In genomic region chr2:29438530-29438862, GRCm38 (mm10) we compare ENCODE assay signal across 10 mouse cellular contexts.
DNase-seq lines count a peak whose midpoint lies in the region; ATAC-seq and TF ChIP-seq lines count a peak whose summit lies in the region.
"Had no signal": no experiment of that assay in that cellular context is flagged by ENCODE, and none has a peak within 500 bp of the region (broad histone marks: within the 10 kb centered on the region; RNA-seq: fewer than 3 reads in every experiment).

No protein-coding gene starts in this region.

- H3K79me2 ChIP-seq in CH12.LX (replicated peaks; ENCODE audit: control insufficient read depth, extremely low read depth, insufficient read depth, poor library complexity, severe bottlenecking), result no peaks in the 10 kb centered on the region

- TF ChIP-seq CTCF in CH12.LX (conservative IDR thresholded peaks at IDR 0.05 in 1 of 2, IDR thresholded peaks at IDR 0.05 in 1 of 2; ENCODE audit: low read depth in 2 of 2, low read length in 2 of 2), result no peak
- TF ChIP-seq CTCF in intestine, postnatal 0 days (IDR thresholded peaks at IDR 0.05; ENCODE audit: low read depth), result no peak

- DNase-seq in kidney, adult 11 months, result peak; percentile 56
- DNase-seq in CH12.LX (ENCODE audit: extremely low read depth), result no peak
- peak; percentile 12 for DNase-seq in adrenal gland, postnatal 25 days
- no peak for DNase-seq in cerebellum, adult 8-10 months
- DNase-seq: cerebellum, postnatal 25 days had no signal

- TF ChIP-seq RAD21 in CH12.LX (IDR thresholded peaks at IDR 0.05; ENCODE audit: low read depth, low read length), result no peak

- no peaks in the 10 kb centered on the region for H3K9me3 ChIP-seq in kidney, embryonic 15.5 days (replicated peaks)
- H3K9me3 ChIP-seq in CH12.LX (replicated peaks; ENCODE audit: low read length), result no peaks in the 10 kb centered on the region
- H3K9me3 ChIP-seq in liver, embryonic 12.5 days (replicated peaks), result no peaks in the 10 kb centered on the region
- H3K9me3 ChIP-seq in intestine, embryonic 16.5 days (ENCODE audit: control insufficient read depth, low read length), result no peaks in the 10 kb centered on the region
- H3K9me3 ChIP-seq in intestine, postnatal 0 days (ENCODE audit: control insufficient read depth), result no peaks in the 10 kb centered on the region
- H3K9me3 ChIP-seq: limb, embryonic 12.5 days had no signal

- dilution Hi-C loops in CH12.LX (cut with MboI; ENCODE audit: extremely low pct_ligation_motif_present, extremely low pct_unique_long_range_greater_than_20kb, low sequenced_read_pairs), result no loop called here

- in situ Hi-C loops in CH12.LX (cut with MboI; ENCODE audit: low pct_ligation_motif_present, low pct_unique_long_range_greater_than_20kb, low sequenced_read_pairs), result no loop called here

- H3K27ac ChIP-seq in kidney, embryonic 15.5 days, result no peak overlapping the region
- H3K27ac ChIP-seq in CH12.LX (ENCODE audit: insufficient read depth, low read depth), result peak overlapping the region; percentile 35; the same call in 1 of the 2 replicates
- H3K27ac ChIP-seq in liver, embryonic 12.5 days, result 0 out of 2 replicates have a peak overlapping the region, but pooled peaks have one; percentile 5
- H3K27ac ChIP-seq in intestine, embryonic 16.5 days (ENCODE audit: low read length), result no peak overlapping the region
- H3K27ac ChIP-seq in intestine, postnatal 0 days (ENCODE audit: low read depth, low read length), result no peak overlapping the region
- H3K27ac ChIP-seq: limb, embryonic 12.5 days had no signal

- no peaks in the 10 kb centered on the region for H3K36me3 ChIP-seq in kidney, embryonic 15.5 days
- H3K36me3 ChIP-seq in CH12.LX (replicated peaks in 1 of 2; ENCODE audit: control insufficient read depth in 1 of 2, insufficient read depth in 1 of 2, low read length in 1 of 2), result peaks cover 0 to 6% of the 10 kb centered on the region in 2 experiments
- H3K36me3 ChIP-seq in liver, embryonic 12.5 days, result no peaks in the 10 kb centered on the region
- H3K36me3 ChIP-seq in intestine, embryonic 16.5 days (ENCODE audit: control insufficient read depth, insufficient read depth, low read length), result no peaks in the 10 kb centered on the region
- H3K36me3 ChIP-seq in intestine, postnatal 0 days (ENCODE audit: control insufficient read depth, insufficient read depth), result no peaks in the 10 kb centered on the region
- H3K36me3 ChIP-seq: limb, embryonic 12.5 days had no signal

- no peak overlapping the region for H3K4me3 ChIP-seq in kidney, embryonic 15.5 days (replicated peaks)
- peak overlapping the region in 1 of 3 experiments; percentile 10 for H3K4me3 ChIP-seq in CH12.LX (replicated peaks in 1 of 3; ENCODE audit: low read depth in 2 of 3, low read length in 2 of 3, poor library complexity in 1 of 3)
- no peak overlapping the region for H3K4me3 ChIP-seq in liver, embryonic 12.5 days
- no peak overlapping the region for H3K4me3 ChIP-seq in intestine, embryonic 16.5 days (ENCODE audit: low read length)
- no peak overlapping the region for H3K4me3 ChIP-seq in intestine, postnatal 0 days (ENCODE audit: low read depth, low read length)
- H3K4me3 ChIP-seq: limb, embryonic 12.5 days had no signal

- H3K4me2 ChIP-seq in kidney, embryonic 15.5 days, result no peak overlapping the region
- no peak overlapping the region for H3K4me2 ChIP-seq in CH12.LX (ENCODE audit: insufficient read depth, low read depth, poor library complexity, severe bottlenecking)
- H3K4me2 ChIP-seq in liver, embryonic 12.5 days, result no peak overlapping the region
- H3K4me2 ChIP-seq in intestine, embryonic 16.5 days (ENCODE audit: low read depth, low read length), result no peak overlapping the region
- no peak overlapping the region for H3K4me2 ChIP-seq in intestine, postnatal 0 days (replicated peaks; ENCODE audit: low read depth)
- H3K4me2 ChIP-seq: limb, embryonic 12.5 days had no signal

- H3K27me3 ChIP-seq in kidney, embryonic 15.5 days, result no peaks in the 10 kb centered on the region
- H3K27me3 ChIP-seq in CH12.LX (replicated peaks), result no peaks in the 10 kb centered on the region
- H3K27me3 ChIP-seq in liver, embryonic 12.5 days (replicated peaks), result no peaks in the 10 kb centered on the region
- no peaks in the 10 kb centered on the region for H3K27me3 ChIP-seq in intestine, embryonic 16.5 days (replicated peaks; ENCODE audit: control insufficient read depth, insufficient read depth, low read length)
- no peaks in the 10 kb centered on the region for H3K27me3 ChIP-seq in intestine, postnatal 0 days (replicated peaks; ENCODE audit: control insufficient read depth, insufficient read depth, low read length)
- H3K27me3 ChIP-seq: limb, embryonic 12.5 days had no signal

- H3K4me1 ChIP-seq in kidney, embryonic 15.5 days, result peaks cover 26% of the 10 kb centered on the region
- peaks cover 28 to 65% of the 10 kb centered on the region in 2 experiments for H3K4me1 ChIP-seq in CH12.LX (ENCODE audit: control insufficient read depth in 1 of 2, insufficient read depth in 2 of 2)
- peaks cover 45% of the 10 kb centered on the region for H3K4me1 ChIP-seq in liver, embryonic 12.5 days
- peaks cover 10% of the 10 kb centered on the region for H3K4me1 ChIP-seq in intestine, embryonic 16.5 days (ENCODE audit: control insufficient read depth, insufficient read depth, low read length)
- H3K4me1 ChIP-seq in intestine, postnatal 0 days (replicated peaks; ENCODE audit: control insufficient read depth, insufficient read depth, low read length), result no peaks in the 10 kb centered on the region
- H3K4me1 ChIP-seq: limb, embryonic 12.5 days had no signal

- TF ChIP-seq POLR2A in CH12.LX (IDR thresholded peaks at IDR 0.05; ENCODE audit: low read depth, low read length), result no peak

- ATAC-seq in kidney, embryonic 15.5 days (replicated peaks; ENCODE audit: low FRiP score), result no peak
- peak; percentile 73 for ATAC-seq in liver, embryonic 12.5 days
- no peak for ATAC-seq in intestine, embryonic 16.5 days
- ATAC-seq in intestine, postnatal 0 days, result no peak

- WGBS in kidney, embryonic 15.5 days, result 60% methylated on average over 5 of the region's 5 CpGs
- 52% methylated on average over 5 of the region's 5 CpGs for WGBS in liver, embryonic 12.5 days (ENCODE audit: insufficient replicate concordance)
- 67% methylated on average over 5 of the region's 5 CpGs for WGBS in intestine, embryonic 16.5 days
- WGBS in intestine, postnatal 0 days, result 71% methylated on average over 5 of the region's 5 CpGs

- no peak overlapping the region for H3K9ac ChIP-seq in kidney, embryonic 15.5 days
- H3K9ac ChIP-seq in CH12.LX (ENCODE audit: insufficient read depth, low read depth), result no peak overlapping the region
- no peak overlapping the region for H3K9ac ChIP-seq in liver, embryonic 12.5 days
- H3K9ac ChIP-seq in intestine, embryonic 16.5 days (ENCODE audit: low read depth, low read length), result no peak overlapping the region
- no peak overlapping the region for H3K9ac ChIP-seq in intestine, postnatal 0 days (ENCODE audit: low read depth, low read length)
- H3K9ac ChIP-seq: limb, embryonic 12.5 days had no signal

- no peak for TF ChIP-seq EP300 in CH12.LX (IDR thresholded peaks at IDR 0.05; ENCODE audit: low read length)

TF ChIP-seq in CH12.LX, 34 proteins besides CTCF, POLR2A, EP300 and RAD21:
- TF ChIP-seq TBP (conservative IDR thresholded peaks at IDR 0.05; ENCODE audit: low read depth, low read length), result no peak
- no peak for TF ChIP-seq CHD1 (IDR thresholded peaks at IDR 0.05; ENCODE audit: low read depth, low read length)
- no peak for TF ChIP-seq SIN3A (IDR thresholded peaks at IDR 0.05; ENCODE audit: low read length)
- no peak for TF ChIP-seq ZNF384 (IDR thresholded peaks at IDR 0.05; ENCODE audit: low read depth, low read length)
- no peak for TF ChIP-seq JUND (conservative IDR thresholded peaks at IDR 0.05; ENCODE audit: low read depth, low read length)
- no peak for TF ChIP-seq IRF4 (IDR thresholded peaks at IDR 0.05; ENCODE audit: low read depth, low read length)
- no peak for TF ChIP-seq SMC3 (IDR thresholded peaks at IDR 0.05; ENCODE audit: low read depth, low read length)
- no peak for TF ChIP-seq MAX (IDR thresholded peaks at IDR 0.05; ENCODE audit: low read length)
- TF ChIP-seq MAFK (IDR thresholded peaks at IDR 0.05; ENCODE audit: insufficient replicate concordance, low read length), result no peak
- TF ChIP-seq KAT2A (IDR thresholded peaks at IDR 0.05; ENCODE audit: insufficient replicate concordance, low read length), result no peak

Comparison
In these comparisons a context has a peak if more than half of its experiments do, and no peak if none do; other contexts are left out.
1. DNase-seq: peak in kidney, adult 11 months (single experiment) and adrenal gland, postnatal 25 days (single experiment); none in CH12.LX (single experiment) and cerebellum, adult 8-10 months (single experiment).
2. H3K27ac ChIP-seq: peak in CH12.LX (single experiment) and liver, embryonic 12.5 days (single experiment); none in kidney, embryonic 15.5 days (single experiment), intestine, embryonic 16.5 days (single experiment) and intestine, postnatal 0 days (single experiment).